In the genomic region with DNA sequence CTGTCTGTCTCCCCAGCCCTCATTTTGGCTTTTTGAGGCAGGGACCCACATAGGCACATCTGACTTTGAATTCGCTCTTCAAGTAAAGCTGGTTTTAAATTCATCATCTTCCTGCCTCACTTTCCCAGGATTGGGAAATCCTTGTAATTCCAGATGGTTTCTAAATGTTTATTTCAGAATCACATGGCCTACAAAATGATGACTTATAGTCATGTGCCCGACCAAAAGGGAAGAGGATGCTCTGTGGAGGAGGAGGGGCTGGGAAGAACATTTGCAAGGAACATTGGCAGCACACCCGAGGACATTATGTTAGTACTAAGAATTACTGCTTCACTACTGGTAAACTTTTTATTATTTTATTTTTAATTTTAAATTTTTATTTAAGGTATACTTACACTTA, we compare ENCODE assay signal across 16 mouse cellular contexts. TPM values are rescaled to one million over a fixed set of nuclear protein-coding genes. Genes with fewer than 3 reads are reported as not detected.
DNase-seq lines count a peak whose midpoint lies in the region; ATAC-seq and TF ChIP-seq lines count a peak whose summit lies in the region.
"Had no signal": no experiment of that assay in that cellular context is flagged by ENCODE, and none has a peak within 500 bp of the region (broad histone marks: within the 10 kb centered on the region; RNA-seq: fewer than 3 reads in every experiment).

No protein-coding gene starts in this region.

- no peak overlapping the region for H3K4me2 ChIP-seq in embryonic facial prominence, embryonic 13.5 days
- H3K4me2 ChIP-seq in stomach, postnatal 0 days (replicated peaks; ENCODE audit: low read depth) = no peak overlapping the region
- no peak overlapping the region for H3K4me2 ChIP-seq in intestine, postnatal 0 days (replicated peaks; ENCODE audit: low read depth)
- H3K4me2 ChIP-seq: forebrain, embryonic 12.5 days; midbrain, embryonic 13.5 days had no signal

- TF ChIP-seq CTCF in kidney, adult 2 months (conservative IDR thresholded peaks at IDR 0.05; ENCODE audit: insufficient read depth, insufficient read length, low read depth, low read length) = no peak
- TF ChIP-seq CTCF in stomach, postnatal 0 days (IDR thresholded peaks at IDR 0.05; ENCODE audit: low read depth) = no peak
- TF ChIP-seq CTCF in intestine, postnatal 0 days (IDR thresholded peaks at IDR 0.05; ENCODE audit: low read depth) = no peak

- H3K4me3 ChIP-seq in embryonic facial prominence, embryonic 13.5 days = no peak overlapping the region
- no peak overlapping the region for H3K4me3 ChIP-seq in embryonic facial prominence, embryonic 10.5 days
- no peak overlapping the region for H3K4me3 ChIP-seq in kidney, adult 2 months (ENCODE audit: insufficient read depth, low read depth, low read length)
- no peak overlapping the region for H3K4me3 ChIP-seq in stomach, postnatal 0 days (ENCODE audit: low read depth, low read length)
- no peak overlapping the region for H3K4me3 ChIP-seq in intestine, postnatal 0 days (ENCODE audit: low read depth, low read length)
- H3K4me3 ChIP-seq: forebrain, embryonic 12.5 days; midbrain, embryonic 13.5 days had no signal

- no peaks in the 10 kb centered on the region for H3K9me3 ChIP-seq in embryonic facial prominence, embryonic 13.5 days
- no peaks in the 10 kb centered on the region for H3K9me3 ChIP-seq in embryonic facial prominence, embryonic 10.5 days
- no peaks in the 10 kb centered on the region for H3K9me3 ChIP-seq in stomach, postnatal 0 days (ENCODE audit: control insufficient read depth, low read length)
- H3K9me3 ChIP-seq in intestine, postnatal 0 days (ENCODE audit: control insufficient read depth) = no peaks in the 10 kb centered on the region
- H3K9me3 ChIP-seq: forebrain, embryonic 12.5 days; midbrain, embryonic 13.5 days had no signal

- no peak for ATAC-seq in embryonic facial prominence, embryonic 13.5 days (ENCODE audit: insufficient number of reproducible peaks, insufficient read depth, low FRiP score, low TSS enrichment, low read depth)
- no peak for ATAC-seq in stomach, postnatal 0 days (ENCODE audit: low FRiP score, low TSS enrichment)
- no peak for ATAC-seq in intestine, postnatal 0 days
- ATAC-seq: midbrain, embryonic 13.5 days had no signal

- no peak for TF ChIP-seq POLR2A in kidney, adult 2 months (IDR thresholded peaks at IDR 0.05; ENCODE audit: low read depth, low read length)

- no peaks in the 10 kb centered on the region for H3K36me3 ChIP-seq in embryonic facial prominence, embryonic 13.5 days
- no peaks in the 10 kb centered on the region for H3K36me3 ChIP-seq in embryonic facial prominence, embryonic 10.5 days (replicated peaks)
- no peaks in the 10 kb centered on the region for H3K36me3 ChIP-seq in kidney, adult 2 months (ENCODE audit: control insufficient read depth, insufficient read depth, low read length)
- H3K36me3 ChIP-seq in stomach, postnatal 0 days (ENCODE audit: control insufficient read depth, insufficient read depth, low read length) = no peaks in the 10 kb centered on the region
- no peaks in the 10 kb centered on the region for H3K36me3 ChIP-seq in intestine, postnatal 0 days (ENCODE audit: control insufficient read depth, insufficient read depth)
- H3K36me3 ChIP-seq: forebrain, embryonic 12.5 days; midbrain, embryonic 13.5 days had no signal

- H3K4me1 ChIP-seq in embryonic facial prominence, embryonic 13.5 days = no peaks in the 10 kb centered on the region
- no peaks in the 10 kb centered on the region for H3K4me1 ChIP-seq in embryonic facial prominence, embryonic 10.5 days
- H3K4me1 ChIP-seq in kidney, adult 2 months (ENCODE audit: control insufficient read depth, insufficient read depth, low read length) = 0 out of 2 replicates have a peak, but pooled peaks cover 4% of the 10 kb centered on the region
- H3K4me1 ChIP-seq in stomach, postnatal 0 days (replicated peaks; ENCODE audit: control insufficient read depth, insufficient read depth) = no peaks in the 10 kb centered on the region; the same call in 1 of the 2 replicates
- H3K4me1 ChIP-seq in intestine, postnatal 0 days (replicated peaks; ENCODE audit: control insufficient read depth, insufficient read depth, low read length) = no peaks in the 10 kb centered on the region; the same call in 1 of the 2 replicates
- H3K4me1 ChIP-seq: forebrain, embryonic 12.5 days; midbrain, embryonic 13.5 days had no signal

- 66% methylated on average over 3 of the region's 3 CpGs for WGBS in embryonic facial prominence, embryonic 13.5 days
- WGBS in embryonic facial prominence, embryonic 10.5 days = 81% methylated on average over 3 of the region's 3 CpGs
- 59% methylated on average over 3 of the region's 3 CpGs for WGBS in kidney, adult 2 months
- WGBS in stomach, postnatal 0 days = 44% methylated on average over 3 of the region's 3 CpGs
- 55% methylated on average over 3 of the region's 3 CpGs for WGBS in intestine, postnatal 0 days

- no peak overlapping the region for H3K9ac ChIP-seq in embryonic facial prominence, embryonic 13.5 days
- H3K9ac ChIP-seq in stomach, postnatal 0 days (ENCODE audit: low read length) = no peak overlapping the region
- H3K9ac ChIP-seq in intestine, postnatal 0 days (ENCODE audit: low read depth, low read length) = no peak overlapping the region
- H3K9ac ChIP-seq: forebrain, embryonic 12.5 days; midbrain, embryonic 13.5 days had no signal

- no peaks in the 10 kb centered on the region for H3K27me3 ChIP-seq in embryonic facial prominence, embryonic 13.5 days
- no peaks in the 10 kb centered on the region for H3K27me3 ChIP-seq in embryonic facial prominence, embryonic 10.5 days (replicated peaks; ENCODE audit: low read depth, poor library complexity, severe bottlenecking)
- no peaks in the 10 kb centered on the region for H3K27me3 ChIP-seq in kidney, adult 2 months (replicated peaks; ENCODE audit: control insufficient read depth, insufficient read depth, low read length)
- H3K27me3 ChIP-seq in stomach, postnatal 0 days (ENCODE audit: control insufficient read depth, insufficient read depth, low read length) = no peaks in the 10 kb centered on the region
- no peaks in the 10 kb centered on the region for H3K27me3 ChIP-seq in intestine, postnatal 0 days (replicated peaks; ENCODE audit: control insufficient read depth, insufficient read depth, low read length)
- H3K27me3 ChIP-seq: forebrain, embryonic 12.5 days; midbrain, embryonic 13.5 days had no signal

- no peak for TF ChIP-seq EP300 in stomach, postnatal 0 days (optimal IDR thresholded peaks at IDR 0.05)

- H3K27ac ChIP-seq in embryonic facial prominence, embryonic 13.5 days = 0 out of 2 replicates have a peak overlapping the region, but pooled peaks have one; percentile 11
- H3K27ac ChIP-seq in embryonic facial prominence, embryonic 10.5 days (replicated peaks) = no peak overlapping the region
- H3K27ac ChIP-seq in kidney, adult 2 months (ENCODE audit: insufficient read depth, low read depth, low read length) = no peak overlapping the region
- peak overlapping the region; percentile 49 for H3K27ac ChIP-seq in stomach, postnatal 0 days (replicated peaks)
- H3K27ac ChIP-seq in intestine, postnatal 0 days (ENCODE audit: low read depth, low read length) = no peak overlapping the region
- H3K27ac ChIP-seq: forebrain, embryonic 12.5 days; kidney, postnatal 0 days; midbrain, embryonic 13.5 days had no signal

- no peak for DNase-seq in embryonic facial prominence, embryonic 10.5 days (ENCODE audit: low spot score)
- DNase-seq in kidney, adult 2 months = peak; percentile 33
- DNase-seq in kidney, postnatal 4 days = no peak
- DNase-seq in right cerebral cortex, adult 18-20 months = peak; percentile 13
- no peak for DNase-seq in right cerebral cortex, postnatal 36 days (ENCODE audit: low spot score in 2 of 2)
- no peak for DNase-seq in stomach, postnatal 0 days (ENCODE audit: low spot score)
- DNase-seq: adrenal gland, adult 8-10 months; cerebellum, postnatal 10 days; gastrocnemius, postnatal 36 days; right cerebral cortex, postnatal 4 days; thymus, postnatal 25 days had no signal

RNA-seq across cellular contexts. Expression of gene Ypel2, which starts 31.8 kb away (rescaled TPM):
- polyA plus RNA-seq in embryonic facial prominence, embryonic 13.5 days (2015; fragmentation: Nextera tagmentation; extraction: Ambion mirVana) = 12.2 and 14.6 TPM in 2 replicates
- 4.2 and 5.4 TPM in 2 replicates for polyA plus RNA-seq in embryonic facial prominence, embryonic 10.5 days (2016; fragmentation: Nextera tagmentation; extraction: Ambion mirVana)
- polyA plus RNA-seq in kidney, adult 2 months (2012; rRNA removed) = 4.7 TPM in 2 replicates
- 3.9 and 4.0 TPM in 2 replicates for polyA plus RNA-seq in stomach, postnatal 0 days (2015; fragmentation: Nextera tagmentation; extraction: Ambion mirVana)
- 4.6 and 5.9 TPM in 2 replicates for polyA plus RNA-seq in intestine, postnatal 0 days (2015; fragmentation: Nextera tagmentation; extraction: Ambion mirVana)

RNA-seq across cellular contexts. Expression of gene Gdpd1, which starts 48.5 kb away (rescaled TPM):
- 22.7 and 22.9 TPM in 2 replicates for polyA plus RNA-seq in embryonic facial prominence, embryonic 13.5 days (2015; fragmentation: Nextera tagmentation; extraction: Ambion mirVana)
- 33.7 and 37.3 TPM in 2 replicates for polyA plus RNA-seq in embryonic facial prominence, embryonic 10.5 days (2016; fragmentation: Nextera tagmentation; extraction: Ambion mirVana)
- 1.3 and 1.7 TPM in 2 replicates for polyA plus RNA-seq in kidney, adult 2 months (2012; rRNA removed)
- 51.2 and 54.8 TPM in 2 replicates for polyA plus RNA-seq in stomach, postnatal 0 days (2015; fragmentation: Nextera tagmentation; extraction: Ambion mirVana)
- 16.0 and 16.7 TPM in 2 replicates for polyA plus RNA-seq in intestine, postnatal 0 days (2015; fragmentation: Nextera tagmentation; extraction: Ambion mirVana)

Comparison
In these comparisons a context has a peak if more than half of its experiments do, and no peak if none do; other contexts are left out.
1. H3K27ac ChIP-seq: peak in embryonic facial prominence, embryonic 13.5 days (single experiment) and stomach, postnatal 0 days (single experiment); none in embryonic facial prominence, embryonic 10.5 days (single experiment), kidney, adult 2 months (single experiment) and intestine, postnatal 0 days (single experiment).
2. DNase-seq: peak in kidney, adult 2 months (single experiment) and right cerebral cortex, adult 18-20 months (single experiment); none in embryonic facial prominence, embryonic 10.5 days (single experiment), kidney, postnatal 4 days (0 of 2), right cerebral cortex, postnatal 36 days (0 of 2) and stomach, postnatal 0 days (single experiment).